9 mouse cellular contexts compared by ENCODE assay signal in genomic region chr2:120562859-120563234, GRCm38 (mm10). TPM values are rescaled to one million over a fixed set of nuclear protein-coding genes. Genes with fewer than 3 reads are reported as not detected.
DNase-seq lines count a peak whose midpoint lies in the region; ATAC-seq and TF ChIP-seq lines count a peak whose summit lies in the region.
"Had no signal": no experiment of that assay in that cellular context is flagged by ENCODE, and none has a peak within 500 bp of the region (broad histone marks: within the 10 kb centered on the region; RNA-seq: fewer than 3 reads in every experiment).

No protein-coding gene starts in this region.

- no peak for ATAC-seq in heart, postnatal 0 days (ENCODE audit: insufficient read depth, low read depth)
- ATAC-seq in hindbrain, embryonic 15.5 days (ENCODE audit: low FRiP score, low read depth) = no peak
- ATAC-seq in midbrain, embryonic 13.5 days = no peak
- ATAC-seq: Patski had no signal

- peak overlapping the region; percentile 92 for H3K4me3 ChIP-seq in heart, postnatal 0 days (ENCODE audit: low read depth, low read length)
- H3K4me3 ChIP-seq in bone marrow, adult 2 months (replicated peaks; ENCODE audit: control insufficient read depth, low read depth, low read length) = peak overlapping the region; percentile 88
- peak overlapping the region; percentile 68 for H3K4me3 ChIP-seq in hindbrain, embryonic 15.5 days
- H3K4me3 ChIP-seq in midbrain, embryonic 13.5 days (replicated peaks) = peak overlapping the region; percentile 93

- H3K9ac ChIP-seq in heart, postnatal 0 days (replicated peaks; ENCODE audit: low read depth, low read length) = peak overlapping the region; percentile 92
- peak overlapping the region; percentile 87 for H3K9ac ChIP-seq in hindbrain, embryonic 15.5 days
- peak overlapping the region; percentile 95 for H3K9ac ChIP-seq in midbrain, embryonic 13.5 days (replicated peaks)

- WGBS in heart, postnatal 0 days = 17% methylated on average over 9 of the region's 9 CpGs
- 7% methylated on average over 9 of the region's 9 CpGs for WGBS in bone marrow, adult 2 months
- 24% methylated on average over 9 of the region's 9 CpGs for WGBS in hindbrain, embryonic 15.5 days
- WGBS in midbrain, embryonic 13.5 days = 28% methylated on average over 9 of the region's 9 CpGs

- no peaks in the 10 kb centered on the region for H3K9me3 ChIP-seq in heart, postnatal 0 days (replicated peaks; ENCODE audit: control insufficient read depth, low read length)
- H3K9me3 ChIP-seq in hindbrain, embryonic 15.5 days = no peaks in the 10 kb centered on the region
- no peaks in the 10 kb centered on the region for H3K9me3 ChIP-seq in midbrain, embryonic 13.5 days

- H3K4me2 ChIP-seq in heart, postnatal 0 days (ENCODE audit: low read depth, low read length) = peak overlapping the region; percentile 78
- H3K4me2 ChIP-seq in hindbrain, embryonic 15.5 days = peak overlapping the region; percentile 69
- peak overlapping the region; percentile 89 for H3K4me2 ChIP-seq in midbrain, embryonic 13.5 days (replicated peaks)

- no peak for DNase-seq in heart, postnatal 0 days (ENCODE audit: low spot score)
- DNase-seq in heart, postnatal 10 days = no peak
- DNase-seq in thymus, adult 18-20 months = no peak
- DNase-seq in urinary bladder, adult 18-20 months (ENCODE audit: low spot score in 2 of 2) = no peak
- no peak for DNase-seq in adrenal gland, adult 18-20 months (ENCODE audit: low spot score in 2 of 2)

- intact Hi-C loops in heart, postnatal 10 days (cut with DNase I) = loop anchor here (2.0 kb wide), 1 partner anchor 22 kb away; no protein-coding TSS in a partner anchor

- peak overlapping the region; percentile 85 for H3K27ac ChIP-seq in heart, postnatal 0 days (ENCODE audit: low read depth)
- no peak overlapping the region; the same call in 1 of the 2 replicates for H3K27ac ChIP-seq in bone marrow, adult 2 months (ENCODE audit: control insufficient read depth, insufficient read depth, low read depth, low read length, poor library complexity)
- H3K27ac ChIP-seq in hindbrain, embryonic 15.5 days (replicated peaks) = peak overlapping the region; percentile 74; the same call in 1 of the 2 replicates
- H3K27ac ChIP-seq in midbrain, embryonic 13.5 days = no peak overlapping the region; the same call in 1 of the 2 replicates

- no peak for TF ChIP-seq EP300 in heart, postnatal 0 days (IDR thresholded peaks at IDR 0.05; ENCODE audit: low read depth)

- no peaks in the 10 kb centered on the region for H3K36me3 ChIP-seq in heart, postnatal 0 days (replicated peaks; ENCODE audit: control insufficient read depth, insufficient read depth, low read length)
- H3K36me3 ChIP-seq in hindbrain, embryonic 15.5 days = no peaks in the 10 kb centered on the region
- 0 out of 2 replicates have a peak, but pooled peaks cover 2% of the 10 kb centered on the region for H3K36me3 ChIP-seq in midbrain, embryonic 13.5 days

- no peaks in the 10 kb centered on the region for H3K27me3 ChIP-seq in heart, postnatal 0 days (ENCODE audit: control insufficient read depth, insufficient read depth, low read length)
- no peaks in the 10 kb centered on the region for H3K27me3 ChIP-seq in hindbrain, embryonic 15.5 days
- H3K27me3 ChIP-seq in midbrain, embryonic 13.5 days = no peaks in the 10 kb centered on the region
- H3K27me3 ChIP-seq: Patski had no signal

- peaks cover 11% of the 10 kb centered on the region; the same call in 1 of the 2 replicates for H3K4me1 ChIP-seq in heart, postnatal 0 days (ENCODE audit: control insufficient read depth, insufficient read depth)
- H3K4me1 ChIP-seq in bone marrow, adult 2 months (ENCODE audit: control insufficient read depth, insufficient read depth, low read length) = no peaks in the 10 kb centered on the region; the same call in 1 of the 2 replicates
- peaks cover 19% of the 10 kb centered on the region for H3K4me1 ChIP-seq in hindbrain, embryonic 15.5 days (replicated peaks)
- peaks cover 23% of the 10 kb centered on the region for H3K4me1 ChIP-seq in midbrain, embryonic 13.5 days (replicated peaks)

- no peak for TF ChIP-seq CTCF in heart, postnatal 0 days (IDR thresholded peaks at IDR 0.05; ENCODE audit: low read depth)
- TF ChIP-seq CTCF in bone marrow, adult 2 months (IDR thresholded peaks at IDR 0.05; ENCODE audit: control insufficient read depth, insufficient read depth, low read length) = no peak

- TF ChIP-seq POLR2A in bone marrow, adult 2 months (IDR thresholded peaks at IDR 0.05; ENCODE audit: borderline replicate concordance, control insufficient read depth, low read depth, low read length) = no peak

RNA-seq across cellular contexts. Expression of gene Zfp106, which starts 0.8 kb away (rescaled TPM):
- 58.7 and 148 TPM in 2 replicates for total RNA-seq in heart, postnatal 0 days (2014; rRNA removed; ENCODE audit: low replicate concordance)
- 40.8 and 41.7 TPM in 2 replicates for polyA plus RNA-seq in heart, postnatal 0 days (2015; fragmentation: Nextera tagmentation; extraction: Ambion mirVana)
- 100 to 1,000 TPM; 191 to 196 TPM for total RNA-seq in heart, postnatal 10 days (2021)
- polyA plus RNA-seq in bone marrow, adult 2 months (2011; ENCODE audit: insufficient read depth, insufficient read length, low replicate concordance, missing spikeins) = 19.1 and 27.3 TPM in 2 replicates
- polyA plus RNA-seq in hindbrain, embryonic 15.5 days (2015; fragmentation: Nextera tagmentation; extraction: Ambion mirVana) = 39.3 and 43.1 TPM in 2 replicates
- 46.7 and 54.2 TPM in 2 replicates for polyA plus RNA-seq in midbrain, embryonic 13.5 days (2015; fragmentation: Nextera tagmentation; extraction: Ambion mirVana)
- 100 to 1,000 TPM; 103 to 117 TPM for total RNA-seq in adrenal gland, adult 18-20 months (2021)

RNA-seq across cellular contexts. Expression of gene Snap23, which starts 4.6 kb away (rescaled TPM):
- 40.2 and 48.1 TPM in 2 replicates for total RNA-seq in heart, postnatal 0 days (2014; rRNA removed; ENCODE audit: low replicate concordance)
- polyA plus RNA-seq in heart, postnatal 0 days (2015; fragmentation: Nextera tagmentation; extraction: Ambion mirVana) = 30.1 and 33.2 TPM in 2 replicates
- total RNA-seq in heart, postnatal 10 days (2021) = 10 to 100 TPM; 48.8 to 56.8 TPM
- 21.6 and 44.5 TPM in 2 replicates for polyA plus RNA-seq in bone marrow, adult 2 months (2011; ENCODE audit: insufficient read depth, insufficient read length, low replicate concordance, missing spikeins)
- polyA plus RNA-seq in hindbrain, embryonic 15.5 days (2015; fragmentation: Nextera tagmentation; extraction: Ambion mirVana) = 17.7 TPM in 2 replicates
- 18.9 and 20.2 TPM in 2 replicates for polyA plus RNA-seq in midbrain, embryonic 13.5 days (2015; fragmentation: Nextera tagmentation; extraction: Ambion mirVana)
- total RNA-seq in adrenal gland, adult 18-20 months (2021) = 10 to 100 TPM; 62.0 to 63.1 TPM

RNA-seq across cellular contexts. Expression of gene Haus2, which starts 46.3 kb away (rescaled TPM):
- total RNA-seq in heart, postnatal 0 days (2014; rRNA removed; ENCODE audit: low replicate concordance) = 22.2 and 34.9 TPM in 2 replicates
- 14.6 and 18.3 TPM in 2 replicates for polyA plus RNA-seq in heart, postnatal 0 days (2015; fragmentation: Nextera tagmentation; extraction: Ambion mirVana)
- 10 to 100 TPM; 12.3 to 13.1 TPM for total RNA-seq in heart, postnatal 10 days (2021)
- 3.7 and 6.8 TPM in 2 replicates for polyA plus RNA-seq in bone marrow, adult 2 months (2011; ENCODE audit: insufficient read depth, insufficient read length, low replicate concordance, missing spikeins)
- 25.4 and 27.7 TPM in 2 replicates for polyA plus RNA-seq in hindbrain, embryonic 15.5 days (2015; fragmentation: Nextera tagmentation; extraction: Ambion mirVana)
- 33.1 and 37.1 TPM in 2 replicates for polyA plus RNA-seq in midbrain, embryonic 13.5 days (2015; fragmentation: Nextera tagmentation; extraction: Ambion mirVana)
- total RNA-seq in adrenal gland, adult 18-20 months (2021) = 1 to 10 TPM; 9.0 to 9.3 TPM

RNA-seq across cellular contexts. Expression of gene Lrrc57, which starts 46.5 kb away (rescaled TPM):
- total RNA-seq in heart, postnatal 0 days (2014; rRNA removed; ENCODE audit: low replicate concordance) = 28.3 and 28.5 TPM in 2 replicates
- polyA plus RNA-seq in heart, postnatal 0 days (2015; fragmentation: Nextera tagmentation; extraction: Ambion mirVana) = 18.0 and 22.0 TPM in 2 replicates
- 10 to 100 TPM; 12.4 to 15.5 TPM for total RNA-seq in heart, postnatal 10 days (2021)
- polyA plus RNA-seq in bone marrow, adult 2 months (2011; ENCODE audit: insufficient read depth, insufficient read length, low replicate concordance, missing spikeins) = 7.5 and 10.3 TPM in 2 replicates
- 34.6 and 34.8 TPM in 2 replicates for polyA plus RNA-seq in hindbrain, embryonic 15.5 days (2015; fragmentation: Nextera tagmentation; extraction: Ambion mirVana)
- 34.0 and 36.4 TPM in 2 replicates for polyA plus RNA-seq in midbrain, embryonic 13.5 days (2015; fragmentation: Nextera tagmentation; extraction: Ambion mirVana)
- 10 to 100 TPM; 12.5 to 12.8 TPM for total RNA-seq in adrenal gland, adult 18-20 months (2021)

Comparison
In these comparisons a context has a peak if more than half of its experiments do, and no peak if none do; other contexts are left out.
1. H3K27ac ChIP-seq: peak in heart, postnatal 0 days (single experiment) and hindbrain, embryonic 15.5 days (single experiment); none in bone marrow, adult 2 months (single experiment) and midbrain, embryonic 13.5 days (single experiment).
2. Peak in every context shown above with its lines, with median percentiles within 50 percentile points of each other: H3K4me2 ChIP-seq, H3K4me3 ChIP-seq and H3K9ac ChIP-seq.